Mouse (Mus musculus) neural tube, embryonic 13.5 days (tissue): ENCODE measurements around the gene Cyp1a1. TPM values are rescaled to one million over a fixed set of nuclear protein-coding genes. Genes with fewer than 3 reads are reported as not detected.
A peak's percentile ranks its signal among the peaks of the same experiment; 100 is the strongest.

Source experiments
- ATAC-seq: fragments of 200-750 bp; cut with Nextera tagmentation; 2 replicates; pipeline ENCODE4 v1.8.0; 2017; ENCODE audit warnings: low read depth, mild to moderate bottlenecking, moderate TSS enrichment, moderate library complexity
- H3K27ac ChIP-seq: fragments of 300-500 bp; sonication (generic); replicated peaks from 2 replicates; pipeline ENCODE4 v1.5.1; 2015; ENCODE audit warnings: moderate library complexity, mild to moderate bottlenecking, inconsistent platforms
- H3K27me3 ChIP-seq: fragments of 300-500 bp; sonication (generic); 2 replicates; pipeline ENCODE4 v1.6.1; 2015; ENCODE audit warnings: mild to moderate bottlenecking, inconsistent platforms
- H3K36me3 ChIP-seq: fragments of 300-500 bp; sonication (generic); 2 replicates; pipeline ENCODE4 v1.6.1; 2015; ENCODE audit warnings: mild to moderate bottlenecking, inconsistent platforms
- H3K4me1 ChIP-seq: fragments of 300-500 bp; sonication (generic); replicated peaks from 2 replicates; pipeline ENCODE4 v1.6.1; 2015; ENCODE audit warnings: inconsistent platforms
- H3K4me2 ChIP-seq: fragments of 300-500 bp; sonication (generic); 2 replicates; pipeline ENCODE4 v1.6.1; 2015; ENCODE audit warnings: inconsistent platforms, mild to moderate bottlenecking, moderate library complexity
- H3K4me3 ChIP-seq: fragments of 300-500 bp; sonication (generic); 2 replicates; pipeline ENCODE4 v1.5.1; 2015; ENCODE audit warnings: mild to moderate bottlenecking, inconsistent platforms
- H3K9ac ChIP-seq: fragments of 300-500 bp; sonication (generic); 2 replicates; pipeline ENCODE4 v1.6.1; 2015; ENCODE audit warnings: moderate library complexity, mild to moderate bottlenecking, inconsistent platforms
- H3K9me3 ChIP-seq: fragments of 300-500 bp; sonication (generic); 2 replicates; pipeline ENCODE4 v1.6.1; 2016; ENCODE audit warnings: inconsistent platforms
- WGBS: fragments of 180-500 bp; shearing (Covaris S2); methylation state at CpG from one replicate; pipeline ENCODE4 v1.1.7; 2015; 5-methylcytosine and 5-hydroxymethylcytosine counted together
- polyA plus RNA-seq: library from polyadenylated mRNA; unstranded; fragments of >200 nt; fragmentation: Nextera tagmentation; extraction: Ambion mirVana; gene quantifications from 2 replicates; pipeline ENCODE4 v1.2.1, GENCODE M21; 2015

Cyp1a1 gene
- polyA plus RNA-seq: 0.15 TPM in 1 of 2 replicates, not detected in the other

DNA sequence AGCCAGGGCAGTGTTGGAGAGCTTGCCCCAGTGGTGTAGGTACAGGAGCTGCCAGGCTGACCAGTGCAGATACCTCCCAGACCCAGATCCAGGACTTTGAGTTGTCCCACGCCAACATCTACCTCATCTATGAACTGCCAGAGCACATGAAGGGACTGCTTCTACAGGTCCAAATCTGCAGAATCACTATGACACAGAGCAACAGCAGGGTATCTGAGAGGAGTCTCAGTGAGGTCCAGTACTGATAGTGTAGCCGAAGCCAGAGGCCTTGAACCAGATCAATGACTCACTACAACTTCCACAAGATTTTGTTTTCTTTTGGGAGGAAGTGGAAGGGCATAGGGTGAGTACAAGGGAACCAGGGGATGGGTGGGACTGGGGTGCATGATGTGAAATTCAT is at the start of gene Cyp1a1:
Gene Cyp1a1, plus strand, starts transcription at position 178 of the 400 bp plus-strand sequence.
- H3K27ac ChIP-seq: no peak within 1 kb of the TSS
- H3K27me3 ChIP-seq: peaks cover under 1% of the 10 kb centered on the region; the same call in 1 of the 2 replicates
- H3K4me1 ChIP-seq: no peaks in the 10 kb centered on the region
- H3K4me2 ChIP-seq: no peak within 1 kb of the TSS
- H3K36me3 ChIP-seq: no peaks in the 10 kb centered on the region
- no peak within 1 kb of the TSS for H3K9ac ChIP-seq
- H3K4me3 ChIP-seq: no peak within 1 kb of the TSS
- no peaks in the 10 kb centered on the region for H3K9me3 ChIP-seq
- no peak for ATAC-seq
- WGBS: 93% methylated on average over 2 of the region's 2 CpGs

DNA sequence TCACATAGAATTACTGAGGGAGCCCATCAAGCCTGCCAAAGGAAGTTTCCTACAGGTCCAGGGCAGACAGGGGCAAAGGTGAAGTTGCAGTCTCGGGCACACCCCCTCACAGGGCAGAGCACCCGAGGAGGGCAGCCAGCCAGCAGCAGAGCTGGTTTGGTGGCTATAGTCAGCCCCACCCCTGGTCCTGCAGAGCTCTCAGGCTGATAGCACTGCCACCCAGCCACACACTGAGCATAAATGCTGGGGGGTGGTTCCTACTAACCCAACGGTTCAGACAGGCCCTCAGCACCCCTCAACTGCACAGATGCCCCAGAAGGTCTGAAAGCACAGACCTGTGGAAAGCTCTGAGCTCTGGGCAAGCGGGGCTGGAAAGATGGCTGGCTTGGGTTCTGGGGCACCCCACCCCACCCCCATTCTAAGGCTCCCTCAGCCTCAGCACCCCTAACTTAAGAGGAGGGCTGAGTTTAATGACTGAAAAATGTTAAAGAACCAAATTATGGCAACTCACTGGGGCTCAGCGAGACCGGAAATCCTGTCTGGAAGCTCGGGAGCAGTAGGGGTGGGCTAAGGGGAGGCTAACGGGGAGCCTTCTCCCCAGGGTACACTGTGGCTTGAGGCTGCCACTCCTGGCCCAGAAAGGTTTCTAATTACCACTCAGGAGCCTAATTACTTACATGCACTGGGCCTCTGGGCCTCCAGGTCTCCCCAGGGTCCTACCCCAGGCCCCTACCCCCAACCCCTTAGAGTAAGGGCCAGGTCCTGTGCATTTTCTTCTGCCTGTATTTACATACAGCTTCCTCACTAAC is 48.9 kb upstream of the Cyp1a1 start:
- Histone ChIP-seq H3K9me3 (no peaks in the 10 kb centered on the region), H3K27ac (peak overlapping the region; percentile 30), H3K36me3 (peaks cover 10% of the 10 kb centered on the region), H3K4me2 (peak overlapping the region; percentile 42), H3K9ac (peak overlapping the region; percentile 62), H3K4me1 (peaks cover 79% of the 10 kb centered on the region), H3K4me3 (no peak overlapping the region), H3K27me3 (no peaks in the 10 kb centered on the region)
- WGBS: 40% methylated on average over 8 of the region's 8 CpGs
- 0 out of 2 replicates have a peak, but pooled peaks have one; percentile 5 for ATAC-seq

DNA sequence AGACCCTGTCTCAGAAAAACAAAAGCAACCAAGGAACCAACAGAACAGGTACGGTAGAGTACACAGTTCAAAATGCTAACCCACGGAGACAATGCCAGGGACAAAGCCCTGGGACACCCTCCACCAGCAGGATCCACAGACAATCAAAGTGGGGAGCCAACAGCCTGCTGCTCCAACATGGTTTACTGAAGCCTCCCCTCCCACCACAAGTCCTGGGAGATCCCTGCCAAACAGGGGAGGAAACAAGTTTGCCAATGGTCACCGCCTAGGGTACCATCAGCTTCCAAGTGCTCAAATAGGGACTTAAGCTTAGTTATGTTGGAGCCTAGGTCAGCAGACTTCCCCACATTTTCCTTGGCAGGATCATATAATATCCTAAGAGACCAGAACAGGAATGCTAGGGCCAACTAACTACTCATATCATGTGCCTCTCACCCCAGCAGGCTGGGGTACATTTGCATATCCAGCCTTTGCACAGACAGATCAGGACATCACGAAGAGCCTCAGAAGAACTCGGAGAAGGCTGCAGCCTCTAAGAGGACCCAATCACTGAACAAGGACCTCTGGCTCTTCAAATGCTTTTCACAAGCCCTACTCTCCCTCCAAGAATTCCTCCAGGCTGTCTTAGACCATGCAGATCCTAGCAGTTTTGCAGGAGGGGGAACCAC is 47.9 kb upstream of the Cyp1a1 start:
- Histone ChIP-seq H3K9me3 (no peaks in the 10 kb centered on the region), H3K27ac (peak overlapping the region; percentile 57; the same call in 1 of the 2 replicates), H3K4me3 (no peak overlapping the region), H3K4me1 (peaks cover 78% of the 10 kb centered on the region), H3K9ac (peak overlapping the region; percentile 62), H3K4me2 (peak overlapping the region; percentile 42), H3K36me3 (peaks cover 10% of the 10 kb centered on the region), H3K27me3 (no peaks in the 10 kb centered on the region)
- no peak for ATAC-seq
- 72% methylated on average over 5 of the region's 5 CpGs for WGBS

DNA sequence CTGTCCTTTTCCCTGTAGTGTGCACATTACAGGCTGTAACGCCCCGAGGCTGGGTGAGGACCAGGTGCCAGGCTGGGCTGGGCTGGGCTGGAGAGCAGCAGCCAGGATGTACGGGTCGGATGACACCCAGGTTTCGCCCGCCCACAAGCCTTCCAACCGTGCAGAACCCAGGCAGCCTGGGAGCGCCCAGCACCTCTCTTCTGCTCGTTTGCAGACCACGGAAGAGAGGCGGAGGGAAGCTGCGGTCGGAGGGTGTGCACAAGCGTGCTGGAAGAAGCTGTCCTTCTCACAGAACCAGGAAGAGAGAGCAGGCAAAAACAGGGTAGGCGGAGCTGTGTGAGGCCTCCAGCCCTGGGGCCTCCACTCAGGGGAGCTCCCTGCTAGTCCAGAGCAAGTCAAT is 47.3 kb upstream of the Cyp1a1 start:
- H3K27ac ChIP-seq: peak overlapping the region; percentile 57

DNA sequence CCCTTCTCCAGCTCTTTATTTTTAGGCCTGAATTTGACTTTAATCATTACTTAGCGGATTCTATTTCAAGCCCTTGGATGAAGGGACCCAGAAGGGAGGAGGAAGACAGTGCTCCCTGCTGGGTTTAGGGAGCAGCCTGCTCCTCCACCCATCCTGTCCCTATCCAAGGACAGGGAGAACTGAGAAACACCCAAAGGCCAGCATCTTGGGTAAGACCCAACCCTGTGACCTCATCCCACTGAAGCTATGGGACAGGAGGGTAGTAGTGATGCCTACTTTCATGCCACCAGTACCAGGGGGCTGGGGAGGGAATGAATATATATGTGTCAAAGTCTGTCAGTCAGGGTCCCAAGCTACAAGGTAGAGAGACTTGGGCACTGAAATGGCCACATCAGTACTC is 46.7 kb upstream of the Cyp1a1 start:
- Histone ChIP-seq H3K9me3 (no peaks in the 10 kb centered on the region), H3K27me3 (no peaks in the 10 kb centered on the region), H3K4me2 (peak overlapping the region; percentile 42), H3K4me3 (no peak overlapping the region), H3K4me1 (peaks cover 78% of the 10 kb centered on the region), H3K27ac (peak overlapping the region; percentile 33; the same call in 1 of the 2 replicates), H3K36me3 (peaks cover 10% of the 10 kb centered on the region), H3K9ac (peak overlapping the region; percentile 62; the same call in 1 of the 2 replicates)
- WGBS: 65% methylated on average over 1 of the region's 1 CpGs
- no peak for ATAC-seq

More for the DNA sequence above, 47.3 kb upstream of the Cyp1a1 start:
- ATAC-seq: no peak
- WGBS: 32% methylated on average over 15 of the region's 15 CpGs
- peaks cover 10% of the 10 kb centered on the region for H3K36me3 ChIP-seq
- no peaks in the 10 kb centered on the region for H3K27me3 ChIP-seq
- peak overlapping the region; percentile 62 for H3K9ac ChIP-seq
- peaks cover 78% of the 10 kb centered on the region for H3K4me1 ChIP-seq
- no peaks in the 10 kb centered on the region for H3K9me3 ChIP-seq
- H3K4me2 ChIP-seq: peak overlapping the region; percentile 42
- no peak overlapping the region for H3K4me3 ChIP-seq

DNA sequence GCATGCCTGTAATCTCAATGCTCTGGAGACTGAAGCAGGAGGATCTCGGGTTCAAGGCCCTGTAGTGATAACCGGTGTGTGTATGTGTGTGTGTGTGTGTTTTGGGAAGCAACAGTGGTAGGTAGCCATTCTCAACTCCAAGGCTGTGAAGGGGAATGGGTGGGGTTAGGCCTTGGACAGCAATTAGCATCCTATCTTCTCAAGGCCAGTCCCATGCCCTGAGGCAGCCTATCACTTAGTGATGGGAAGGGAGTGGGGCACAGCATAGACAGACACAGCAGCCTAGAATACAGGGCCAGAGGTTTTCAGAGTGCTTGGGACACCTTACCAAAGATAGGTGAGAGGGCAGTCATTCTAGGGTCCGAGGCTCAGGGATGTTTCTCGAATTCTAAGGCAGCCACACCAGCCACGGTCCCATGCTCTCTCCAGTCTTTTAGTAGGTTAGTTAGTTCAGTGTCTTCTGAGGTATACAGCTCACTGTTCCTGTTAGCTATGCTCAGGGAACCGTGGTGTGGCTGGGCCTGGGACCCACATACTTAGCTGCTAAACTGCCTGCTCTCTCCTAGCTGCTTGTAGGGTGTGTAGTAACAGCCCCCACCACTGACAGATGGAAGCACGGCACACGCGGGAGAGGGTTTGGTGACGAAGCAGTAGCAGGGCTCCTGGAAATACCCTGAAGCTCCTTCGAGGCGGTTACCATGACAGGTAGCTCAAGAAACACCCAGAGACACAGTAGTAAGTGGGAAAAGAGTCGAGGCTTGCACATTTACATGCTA is 45.8 kb upstream of the Cyp1a1 start:
- peaks cover 10% of the 10 kb centered on the region for H3K36me3 ChIP-seq
- no peaks in the 10 kb centered on the region for H3K27me3 ChIP-seq
- no peak overlapping the region for H3K4me3 ChIP-seq
- no peak overlapping the region for H3K27ac ChIP-seq
- 86% methylated on average over 13 of the region's 13 CpGs for WGBS
- ATAC-seq: no peak
- peaks cover 76% of the 10 kb centered on the region for H3K4me1 ChIP-seq
- H3K9ac ChIP-seq: no peak overlapping the region
- H3K9me3 ChIP-seq: no peaks in the 10 kb centered on the region
- H3K4me2 ChIP-seq: 0 out of 2 replicates have a peak overlapping the region, but pooled peaks have one; percentile 42

DNA sequence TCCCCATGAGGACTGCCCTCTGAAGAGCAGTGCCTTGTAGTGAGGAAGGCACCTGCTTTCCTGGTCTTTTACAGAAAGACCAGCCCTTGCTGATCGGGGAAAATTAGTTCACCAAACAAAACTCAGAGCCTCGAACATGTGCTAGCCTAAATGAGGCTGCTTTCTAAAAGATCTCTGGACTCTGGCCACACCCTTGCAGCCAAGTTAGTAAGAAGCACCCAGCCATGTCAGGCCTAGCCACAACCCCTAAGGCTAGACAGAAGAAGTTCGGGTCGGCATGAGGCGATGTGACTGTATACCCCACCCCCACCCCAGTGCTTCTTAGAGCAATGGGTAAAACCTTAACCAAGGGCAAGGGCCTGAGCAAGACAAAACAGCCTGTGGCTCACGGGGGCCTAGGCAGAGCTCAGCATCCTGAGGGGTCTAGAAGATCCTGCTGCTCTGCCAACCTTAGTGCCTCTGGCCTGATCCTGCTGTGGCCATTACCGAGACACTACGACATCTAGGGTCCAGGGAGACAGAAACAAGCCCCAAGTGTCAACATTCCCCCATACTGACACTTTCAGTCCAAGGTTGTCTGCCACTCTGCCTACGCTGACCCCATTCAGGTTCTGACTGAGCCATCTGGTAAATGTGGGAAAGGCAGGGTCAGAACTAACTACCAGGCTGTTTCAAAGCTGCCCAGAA is 44.4 kb upstream of the Cyp1a1 start:
- Histone ChIP-seq H3K9ac (peak overlapping the region; percentile 100), H3K4me1 (peaks cover 63% of the 10 kb centered on the region), H3K27ac (no peak overlapping the region), H3K4me3 (peak overlapping the region; percentile 98), H3K9me3 (no peaks in the 10 kb centered on the region), H3K4me2 (peak overlapping the region; percentile 94), H3K36me3 (peaks cover 10% of the 10 kb centered on the region), H3K27me3 (no peaks in the 10 kb centered on the region)
- WGBS: 75% methylated on average over 9 of the region's 9 CpGs
- no peak for ATAC-seq

DNA sequence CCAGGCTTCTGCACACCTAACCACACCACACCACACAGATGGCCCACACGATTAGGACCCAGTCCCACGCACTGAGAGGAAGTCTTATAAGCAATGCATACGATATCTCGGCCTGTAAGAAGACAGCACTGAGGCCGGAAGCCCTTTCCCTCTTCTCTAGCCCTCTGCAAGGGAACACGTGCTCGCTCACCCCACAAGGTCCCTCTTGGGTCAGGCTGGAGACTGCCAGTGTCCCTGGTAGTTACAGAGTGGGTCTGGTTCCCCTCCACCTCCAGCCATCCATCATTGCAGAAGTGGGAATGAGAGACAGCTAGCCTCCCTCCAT is 43.9 kb upstream of the Cyp1a1 start:
- peaks cover 10% of the 10 kb centered on the region for H3K36me3 ChIP-seq
- H3K9ac ChIP-seq: peak overlapping the region; percentile 100
- no peaks in the 10 kb centered on the region for H3K27me3 ChIP-seq
- no peaks in the 10 kb centered on the region for H3K9me3 ChIP-seq
- H3K4me2 ChIP-seq: peak overlapping the region; percentile 94
- H3K4me1 ChIP-seq: peaks cover 58% of the 10 kb centered on the region
- no peak overlapping the region for H3K27ac ChIP-seq
- no peak for ATAC-seq
- peak overlapping the region; percentile 98 for H3K4me3 ChIP-seq
- 52% methylated on average over 7 of the region's 7 CpGs for WGBS

DNA sequence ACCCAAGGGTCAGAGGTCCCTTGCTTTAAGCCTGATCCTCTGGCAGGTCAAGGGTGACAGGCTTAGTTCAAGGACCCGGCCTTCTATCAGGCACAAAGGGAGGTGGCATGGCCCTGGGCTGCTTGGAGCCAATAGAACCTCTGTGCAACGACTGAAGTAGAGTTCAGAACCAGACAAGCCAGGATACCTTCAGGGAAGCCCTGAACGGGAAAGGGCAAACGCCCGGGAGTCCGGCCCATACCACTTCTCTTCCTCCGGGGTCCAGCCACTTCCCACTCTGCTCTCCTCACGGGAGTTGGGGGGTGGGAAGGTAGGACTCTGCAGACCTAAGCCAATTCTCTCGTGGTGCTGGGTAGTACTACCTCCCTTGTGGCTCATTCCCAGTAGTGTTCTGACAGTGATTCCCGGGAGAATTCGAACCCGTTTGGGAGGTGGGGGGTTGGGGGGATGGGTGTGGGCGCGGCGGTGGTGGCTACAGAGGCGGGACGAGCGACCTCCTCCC is 43.2 kb upstream of the Cyp1a1 start:
- peak overlapping the region; percentile 94 for H3K4me2 ChIP-seq
- peak overlapping the region; percentile 100 for H3K9ac ChIP-seq
- H3K27me3 ChIP-seq: no peaks in the 10 kb centered on the region
- peak overlapping the region; percentile 98 for H3K4me3 ChIP-seq
- H3K9me3 ChIP-seq: no peaks in the 10 kb centered on the region
- peaks cover 10% of the 10 kb centered on the region for H3K36me3 ChIP-seq
- peak; percentile 37 for ATAC-seq
- WGBS: under 1% methylated on average over 18 of the region's 18 CpGs
- peak overlapping the region; percentile 97 for H3K27ac ChIP-seq
- peaks cover 51% of the 10 kb centered on the region for H3K4me1 ChIP-seq

DNA sequence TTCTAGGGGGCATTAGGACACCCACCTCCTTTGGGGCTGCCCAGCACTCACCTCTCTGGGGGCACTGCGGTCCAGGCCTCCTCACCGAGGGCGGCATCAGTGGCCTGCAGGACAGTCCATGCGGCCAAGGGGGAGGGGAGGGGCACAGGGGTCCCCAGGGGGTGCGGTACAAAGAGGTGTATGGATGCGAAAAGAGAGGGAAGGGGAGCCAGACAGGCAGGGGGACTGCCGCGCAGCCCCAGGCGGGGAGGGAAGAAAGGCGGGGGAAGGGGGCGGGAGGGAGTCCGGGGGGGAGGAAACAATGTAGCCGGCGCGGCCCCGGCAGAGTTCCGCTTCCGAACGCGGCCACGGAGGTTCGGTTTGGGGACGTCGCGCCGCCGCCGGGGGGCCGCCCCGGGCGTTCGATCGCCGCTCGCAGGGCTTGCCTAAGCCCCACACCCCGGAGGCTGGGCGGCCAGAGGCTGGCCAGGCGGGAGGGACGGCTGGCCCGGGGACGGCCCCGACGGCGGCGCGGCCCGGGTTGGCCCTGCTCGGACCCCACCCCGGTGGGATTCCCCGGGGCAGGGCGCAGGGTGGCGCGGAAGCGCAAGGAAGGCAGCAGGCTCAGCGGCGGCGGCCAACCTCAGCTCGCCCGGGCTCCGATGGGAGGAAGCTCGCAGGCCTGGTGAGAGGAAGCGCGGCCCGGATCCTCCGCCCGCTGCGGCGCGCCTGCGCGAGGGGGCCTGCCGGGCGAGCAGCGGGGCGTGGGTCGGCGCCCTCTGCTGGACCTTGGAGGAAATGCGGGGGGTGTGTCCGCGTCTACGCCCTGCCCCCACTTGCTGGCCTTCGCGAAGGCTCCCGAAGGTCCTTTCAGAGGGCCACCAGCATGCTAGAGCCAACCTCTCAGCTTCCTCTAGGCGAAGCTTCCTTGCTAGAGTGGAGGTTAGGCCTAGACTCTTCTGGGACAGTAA is 42.5 kb upstream of the Cyp1a1 start:
- Histone ChIP-seq H3K9ac (peak overlapping the region; percentile 100), H3K36me3 (peaks cover 10% of the 10 kb centered on the region), H3K4me3 (peak overlapping the region; percentile 98), H3K9me3 (no peaks in the 10 kb centered on the region), H3K4me2 (peak overlapping the region; percentile 94), H3K27me3 (no peaks in the 10 kb centered on the region), H3K27ac (peak overlapping the region; percentile 97), H3K4me1 (peaks cover 44% of the 10 kb centered on the region)
- peak; percentile 85 for ATAC-seq
- under 1% methylated on average over 83 of the region's 85 CpGs for WGBS
